10 mouse cellular contexts compared by ENCODE assay signal in the genomic region with DNA sequence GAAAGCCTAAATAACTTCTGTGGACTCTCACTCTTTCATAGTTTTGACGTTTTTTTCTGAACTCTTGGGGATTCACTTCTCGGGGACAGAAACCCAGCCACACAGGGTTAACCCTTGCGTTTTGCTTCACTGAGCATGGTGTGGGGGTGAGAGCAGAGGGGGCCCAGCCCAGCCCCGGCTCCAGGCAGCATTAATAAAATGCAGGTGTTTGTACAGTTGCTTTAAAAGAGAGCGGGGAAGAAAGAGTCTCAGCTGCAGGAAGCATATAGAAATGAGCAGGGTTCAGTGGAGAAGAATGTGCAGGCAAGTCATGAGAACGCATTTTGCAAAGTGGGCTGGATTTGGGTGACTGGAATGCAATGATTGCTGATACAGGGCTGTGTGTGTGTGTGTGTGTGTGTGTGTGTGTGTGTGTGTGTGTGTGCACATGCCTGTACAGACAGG.
A peak's percentile ranks its signal among the peaks of the same experiment; 100 is the strongest.
DNase-seq lines count a peak whose midpoint lies in the region; ATAC-seq lines count a peak whose summit lies in the region.
"Had no signal": no experiment of that assay in that cellular context is flagged by ENCODE, and none has a peak within 500 bp of the region (broad histone marks: within the 10 kb centered on the region; RNA-seq: fewer than 3 reads in every experiment).

No protein-coding gene starts in this region.

- H3K4me2 ChIP-seq in lung, embryonic 16.5 days (ENCODE audit: low read depth, low read length): no peak overlapping the region
- peak overlapping the region; percentile 50 for H3K4me2 ChIP-seq in embryonic facial prominence, embryonic 13.5 days
- H3K4me2 ChIP-seq in hindbrain, embryonic 14.5 days (replicated peaks): 0 out of 2 replicates have a peak overlapping the region, but pooled peaks have one; percentile 12
- peak overlapping the region; percentile 25; the same call in 1 of the 2 replicates for H3K4me2 ChIP-seq in neural tube, embryonic 13.5 days

- H3K4me1 ChIP-seq in lung, embryonic 16.5 days (replicated peaks; ENCODE audit: control insufficient read depth, insufficient read depth, low read length): peaks cover 38% of the 10 kb centered on the region
- peaks cover 67% of the 10 kb centered on the region for H3K4me1 ChIP-seq in embryonic facial prominence, embryonic 13.5 days
- peaks cover 29% of the 10 kb centered on the region for H3K4me1 ChIP-seq in hindbrain, embryonic 14.5 days (replicated peaks; ENCODE audit: control insufficient read depth, insufficient read depth, low read length)
- peaks cover 34% of the 10 kb centered on the region for H3K4me1 ChIP-seq in neural tube, embryonic 13.5 days (replicated peaks)

- WGBS in lung, embryonic 16.5 days: 21% methylated on average over 6 of the region's 6 CpGs
- 2% methylated on average over 6 of the region's 6 CpGs for WGBS in embryonic facial prominence, embryonic 13.5 days
- WGBS in hindbrain, embryonic 14.5 days: 2% methylated on average over 6 of the region's 6 CpGs
- 4% methylated on average over 6 of the region's 6 CpGs for WGBS in neural tube, embryonic 13.5 days

- ATAC-seq in lung, embryonic 16.5 days (ENCODE audit: low read depth): no peak
- peak; percentile 79 for ATAC-seq in embryonic facial prominence, embryonic 13.5 days (ENCODE audit: insufficient number of reproducible peaks, insufficient read depth, low FRiP score, low TSS enrichment, low read depth)
- ATAC-seq in hindbrain, embryonic 14.5 days (ENCODE audit: low FRiP score): no peak
- ATAC-seq in neural tube, embryonic 13.5 days (ENCODE audit: low read depth): no peak

- H3K27me3 ChIP-seq in lung, embryonic 16.5 days (ENCODE audit: control insufficient read depth, insufficient read depth, low read depth, low read length): no peaks in the 10 kb centered on the region
- H3K27me3 ChIP-seq in embryonic facial prominence, embryonic 13.5 days: no peaks in the 10 kb centered on the region
- no peaks in the 10 kb centered on the region for H3K27me3 ChIP-seq in hindbrain, embryonic 14.5 days (ENCODE audit: control insufficient read depth, insufficient read depth, low read length)
- H3K27me3 ChIP-seq in neural tube, embryonic 13.5 days: no peaks in the 10 kb centered on the region

- peak overlapping the region; percentile 5; the same call in 1 of the 2 replicates for H3K27ac ChIP-seq in lung, embryonic 16.5 days (ENCODE audit: low read length)
- peak overlapping the region; percentile 97 for H3K27ac ChIP-seq in embryonic facial prominence, embryonic 13.5 days
- peak overlapping the region; percentile 65 for H3K27ac ChIP-seq in hindbrain, embryonic 14.5 days
- peak overlapping the region; percentile 64; the same call in 1 of the 2 replicates for H3K27ac ChIP-seq in neural tube, embryonic 13.5 days (replicated peaks)
- H3K27ac ChIP-seq: liver, embryonic 14.5 days had no signal

- peak overlapping the region; percentile 30; the same call in 1 of the 2 replicates for H3K9ac ChIP-seq in lung, embryonic 16.5 days (ENCODE audit: low read length)
- H3K9ac ChIP-seq in embryonic facial prominence, embryonic 13.5 days: peak overlapping the region; percentile 51; the same call in 1 of the 2 replicates
- H3K9ac ChIP-seq in hindbrain, embryonic 14.5 days: 0 out of 2 replicates have a peak overlapping the region, but pooled peaks have one; percentile 39
- peak overlapping the region; percentile 26; the same call in 1 of the 2 replicates for H3K9ac ChIP-seq in neural tube, embryonic 13.5 days
- H3K9ac ChIP-seq: liver, embryonic 14.5 days had no signal

- H3K9me3 ChIP-seq in lung, embryonic 16.5 days (ENCODE audit: control insufficient read depth, low read length): no peaks in the 10 kb centered on the region
- no peaks in the 10 kb centered on the region for H3K9me3 ChIP-seq in embryonic facial prominence, embryonic 13.5 days
- no peaks in the 10 kb centered on the region for H3K9me3 ChIP-seq in hindbrain, embryonic 14.5 days (ENCODE audit: control insufficient read depth, low read length)
- no peaks in the 10 kb centered on the region for H3K9me3 ChIP-seq in neural tube, embryonic 13.5 days

- H3K4me3 ChIP-seq in lung, embryonic 16.5 days (ENCODE audit: low read length): no peak overlapping the region
- H3K4me3 ChIP-seq in embryonic facial prominence, embryonic 13.5 days: no peak overlapping the region
- H3K4me3 ChIP-seq in hindbrain, embryonic 14.5 days (replicated peaks; ENCODE audit: low read length): no peak overlapping the region
- H3K4me3 ChIP-seq in neural tube, embryonic 13.5 days: no peak overlapping the region

- H3K36me3 ChIP-seq in lung, embryonic 16.5 days (ENCODE audit: control insufficient read depth, insufficient read depth, low read length): no peaks in the 10 kb centered on the region
- H3K36me3 ChIP-seq in embryonic facial prominence, embryonic 13.5 days: no peaks in the 10 kb centered on the region
- no peaks in the 10 kb centered on the region for H3K36me3 ChIP-seq in hindbrain, embryonic 14.5 days (replicated peaks; ENCODE audit: control insufficient read depth, insufficient read depth)
- H3K36me3 ChIP-seq in neural tube, embryonic 13.5 days: no peaks in the 10 kb centered on the region

- no peak for DNase-seq in lung, postnatal 14 days
- DNase-seq in hindbrain, embryonic 14.5 days (ENCODE audit: low spot score): no peak
- no peak for DNase-seq in urinary bladder, postnatal 10 days (ENCODE audit: low spot score)
- no peak for DNase-seq in spleen, adult 12 weeks (ENCODE audit: low spot score)
- DNase-seq in B cell, adult 2 months: no peak
- DNase-seq: kidney, adult 2 months had no signal

Comparison
In these comparisons a context has a peak if more than half of its experiments do, and no peak if none do; other contexts are left out.
1. H3K27ac ChIP-seq: peak in every context shown above with its lines; median percentile 97 in embryonic facial prominence, embryonic 13.5 days; 65 in hindbrain, embryonic 14.5 days; 64 in neural tube, embryonic 13.5 days; 5 in lung, embryonic 16.5 days.